Mouse (Mus musculus) cortical plate, adult 2 months (tissue): ENCODE measurements around the gene Gspt2.

ENCODE experiments used
- CTCF ChIP-seq: fragments of 200-500 bp; IDR thresholded peaks from 2 replicates; pipeline ENCODE4 v1.5.1; 2011; ENCODE audit warnings: mild to moderate bottlenecking, control low read depth, low read length; ENCODE audit not compliant: insufficient read depth; ENCODE audit errors: extremely low read depth
- POLR2A ChIP-seq: fragments of 200-500 bp; IDR thresholded peaks from 2 replicates; pipeline ENCODE4 v1.6.1; 2011; ENCODE audit warnings: mild to moderate bottlenecking, low read length, control low read depth; ENCODE audit not compliant: insufficient read depth; ENCODE audit errors: extremely low read depth

GRCm38 (mm10) chrX:94636911-94637310, 1.0 kb downstream of the Gspt2 start:
- no peak for TF ChIP-seq CTCF
- no peak for TF ChIP-seq POLR2A
